Mouse (Mus musculus) adrenal gland, adult 18-20 months (tissue): Measurements from ENCODE around the gene Dnm3. TPM values are rescaled to one million over a fixed set of nuclear protein-coding genes. Genes with fewer than 3 reads are reported as not detected.

Experiments
- DNase-seq, 2 experiments: peaks; one replicate each; pipeline ENCODE4 v3.0.0; 2021 to 2022; ENCODE audit warnings: low spot score in 2 of 2
- total RNA-seq, 2 experiments: library from RNA; stranded (reverse); gene quantifications; 1 replicate in 1 of 2; 2 replicates in 1 of 2; pipeline ENCODE4 v1.2.3; 2021

Dnm3 gene
- total RNA-seq, 2 experiments from 2014 or later, result 8.6 to 15.4 TPM

- no peak for DNase-seq
Measured at GRCm38 (mm10) chr1:162163687-162164484, 313.9 kb downstream of the Dnm3 start.

- no peak for DNase-seq
Measured at GRCm38 (mm10) chr1:162162677-162163076, 315.2 kb downstream of the Dnm3 start.

- no peak for DNase-seq
Measured at GRCm38 (mm10) chr1:162162249-162162648, 315.6 kb downstream of the Dnm3 start.

- no peak for DNase-seq
Measured at GRCm38 (mm10) chr1:162160718-162161117, 317.1 kb downstream of the Dnm3 start.

GRCm38 (mm10) chr1:162158486-162158885, 319.3 kb downstream of the Dnm3 start:
- DNase-seq, result no peak

GRCm38 (mm10) chr1:162157659-162158058, 320.2 kb downstream of the Dnm3 start:
- DNase-seq, result no peak

GRCm38 (mm10) chr1:162156873-162157272, 321.0 kb downstream of the Dnm3 start:
- no peak for DNase-seq

- DNase-seq, result no peak
Measured at GRCm38 (mm10) chr1:162155546-162155945, 322.3 kb downstream of the Dnm3 start.

- no peak for DNase-seq
Measured at GRCm38 (mm10) chr1:162153118-162153517, 324.7 kb downstream of the Dnm3 start.

GRCm38 (mm10) chr1:162149730-162150129, 328.1 kb downstream of the Dnm3 start:
- DNase-seq, result no peak

- DNase-seq, result no peak
Measured at GRCm38 (mm10) chr1:162147554-162147953, 330.3 kb downstream of the Dnm3 start.

GRCm38 (mm10) chr1:162145748-162146147, 332.1 kb downstream of the Dnm3 start:
- no peak for DNase-seq

- DNase-seq, result no peak
Measured at GRCm38 (mm10) chr1:162144992-162145391, 332.8 kb downstream of the Dnm3 start.

- no peak for DNase-seq
Measured at GRCm38 (mm10) chr1:162143974-162144912, 333.6 kb downstream of the Dnm3 start.

- DNase-seq, result no peak
Measured at GRCm38 (mm10) chr1:162142285-162142684, 335.5 kb downstream of the Dnm3 start.

- no peak for DNase-seq
Measured at GRCm38 (mm10) chr1:162136328-162136727, 341.5 kb downstream of the Dnm3 start.

GRCm38 (mm10) chr1:162135451-162136213, 342.2 kb downstream of the Dnm3 start:
- DNase-seq, result no peak

- DNase-seq, result no peak
Measured at GRCm38 (mm10) chr1:162134651-162135066, 343.2 kb downstream of the Dnm3 start.

GRCm38 (mm10) chr1:162132908-162133641, 344.8 kb downstream of the Dnm3 start:
- no peak for DNase-seq
